Mouse (Mus musculus) gastrocnemius, adult 2 months (tissue): ENCODE measurements around the gene Qdpr. TPM values are rescaled to one million over a fixed set of nuclear protein-coding genes. Genes with fewer than 3 reads are reported as not detected.

ENCODE experiments used
- DNase-seq: peaks from one replicate; pipeline ENCODE4 v3.0.0; 2022
- H3K27ac ChIP-seq: fragments of 200-600 bp; 2 replicates; pipeline ENCODE4 v1.8.1; 2022; ENCODE audit warnings: mild to moderate bottlenecking
- H3K4me3 ChIP-seq: fragments of 200-600 bp; 2 replicates; pipeline ENCODE4 v1.8.1; 2022; ENCODE audit warnings: mild to moderate bottlenecking, moderate library complexity
- CTCF ChIP-seq: fragments of 200-600 bp; IDR thresholded peaks from 2 replicates; pipeline ENCODE4 v1.8.1; 2022; ENCODE audit warnings: antibody characterized with exemption, mild to moderate bottlenecking, moderate library complexity
- intact Hi-C: fragments of 180-260 bp; cut with DNase I; formaldehyde crosslinking; loops from one replicate; pipeline ENCODE4 v1.15.1; 2025
- long read RNA-seq, 2 experiments: library from polyadenylated mRNA; stranded (forward); transcript quantifications; one replicate each; pipeline ENCODE4 v2.0.0; 2021
- total RNA-seq, 2 experiments: library from RNA; stranded (reverse); gene quantifications; 2 replicates each; pipeline ENCODE4 v1.2.3; 2021

The Qdpr gene
- 10 to 100 TPM; 45.6 to 52.9 TPM for total RNA-seq
- long read RNA-seq, experiment 1, transcript Qdpr-201 (7 exons, 1,380 nt), result major isoform, 32 of 39 reads
- long read RNA-seq, experiment 1, partial matches to known transcripts, result 2 of 39 reads
- long read RNA-seq, experiment 1, other reads (novel, unspliced or antisense), result 3 of 39 reads
- long read RNA-seq, experiment 2, transcript Qdpr-201 (7 exons, 1,380 nt), result major isoform, 42 of 47 reads
- long read RNA-seq, experiment 2, partial matches to known transcripts, result 0 of 47 reads
- long read RNA-seq, experiment 2, other reads (novel, unspliced or antisense), result 4 of 47 reads

GRCm38 (mm10) chr5:45449831-45450716 is at the start of gene Qdpr:
TSS of gene Qdpr (minus strand) at chr5:45450236.
- H3K4me3 ChIP-seq, result peak within 1 kb of the TSS; percentile 93
- H3K27ac ChIP-seq, result peak within 1 kb of the TSS; percentile 94
- peak; percentile 98 for DNase-seq
- no peak for TF ChIP-seq CTCF
- intact Hi-C loops, result loop anchor here (2.0 kb wide), 1 partner anchor 43 kb away; the partner anchor contains the start of gene Lap3

- TF ChIP-seq CTCF, result no peak
- Histone ChIP-seq H3K27ac (no peak overlapping the region), H3K4me3 (no peak overlapping the region)
- intact Hi-C loops, result loop anchor here (1.0 kb wide), 1 partner anchor 16 kb away; no protein-coding TSS in a partner anchor
- DNase-seq, result no peak
Measured at GRCm38 (mm10) chr5:45497564-45497963, 47.5 kb upstream of the Qdpr start.

GRCm38 (mm10) chr5:45496930-45497550 is 47.0 kb upstream of the Qdpr start:
- no peak for DNase-seq
- intact Hi-C loops, result loop anchor here (1.0 kb wide), 1 partner anchor 16 kb away; no protein-coding TSS in a partner anchor
- TF ChIP-seq CTCF, result no peak
- H3K4me3 ChIP-seq, result no peak overlapping the region
- no peak overlapping the region for H3K27ac ChIP-seq

GRCm38 (mm10) chr5:45496479-45496878 is 46.4 kb upstream of the Qdpr start:
- DNase-seq, result no peak
- Histone ChIP-seq H3K4me3 (no peak overlapping the region), H3K27ac (no peak overlapping the region)
- intact Hi-C loops, result no loop called here
- no peak for TF ChIP-seq CTCF

GRCm38 (mm10) chr5:45496042-45496441 is 46.0 kb upstream of the Qdpr start:
- H3K27ac ChIP-seq, result no peak overlapping the region
- DNase-seq, result no peak
- TF ChIP-seq CTCF, result no peak
- H3K4me3 ChIP-seq, result no peak overlapping the region
- intact Hi-C loops, result no loop called here

- TF ChIP-seq CTCF, result no peak
- H3K4me3 ChIP-seq, result no peak overlapping the region
- intact Hi-C loops, result no loop called here
- DNase-seq, result no peak
- no peak overlapping the region for H3K27ac ChIP-seq
Measured at GRCm38 (mm10) chr5:45495429-45495975, 45.5 kb upstream of the Qdpr start.

GRCm38 (mm10) chr5:45494093-45494755 is 44.2 kb upstream of the Qdpr start:
- Histone ChIP-seq H3K27ac (peak overlapping the region; percentile 95), H3K4me3 (peak overlapping the region; percentile 75)
- no peak for DNase-seq
- TF ChIP-seq CTCF, result no peak
- intact Hi-C loops, result loop anchor here (5.0 kb wide), 1 partner anchor 363 kb away; the partner anchor contains the start of gene Lcorl

- intact Hi-C loops, result loop anchor here (1.0 to 5.0 kb wide), 3 partner anchors 27 to 364 kb away; partner anchors contain the start of genes Lcorl, Med28 and Qdpr
- peak within 1 kb of the TSS; percentile 95 for H3K27ac ChIP-seq
- peak; percentile 100 for DNase-seq
- peak; percentile 54 for TF ChIP-seq CTCF
- peak within 1 kb of the TSS; percentile 75 for H3K4me3 ChIP-seq
Measured at GRCm38 (mm10) chr5:45493191-45494092, 43.4 kb upstream of the Qdpr start, which contains the start of gene Lap3. TSS of gene Lap3 (plus strand) at chr5:45493374.

- intact Hi-C loops, result loop anchor here (2.0 to 5.0 kb wide), 2 partner anchors 41 to 366 kb away; partner anchors contain the start of genes Lcorl and Qdpr
- H3K4me3 ChIP-seq, result no peak overlapping the region
- no peak for DNase-seq
- H3K27ac ChIP-seq, result no peak overlapping the region
- TF ChIP-seq CTCF, result no peak
Measured at GRCm38 (mm10) chr5:45491776-45492175, 41.7 kb upstream of the Qdpr start.

- H3K4me3 ChIP-seq, result no peak overlapping the region
- intact Hi-C loops, result no loop called here
- DNase-seq, result no peak
- TF ChIP-seq CTCF, result no peak
- H3K27ac ChIP-seq, result no peak overlapping the region
Measured at GRCm38 (mm10) chr5:45483654-45484053, 33.6 kb upstream of the Qdpr start.

GRCm38 (mm10) chr5:45482607-45483006 is 32.6 kb upstream of the Qdpr start:
- DNase-seq, result no peak
- Histone ChIP-seq H3K27ac (no peak overlapping the region), H3K4me3 (no peak overlapping the region)
- no peak for TF ChIP-seq CTCF
- intact Hi-C loops, result no loop called here
